Mouse (Mus musculus) brain, adult 2 months (tissue): ENCODE data around the gene Rpl36al.
"Not testable (repeated sequence)": the region's sequence is repeated elsewhere in the genome, so short reads cannot be mapped to it uniquely, and the experiment has no call there.

ENCODE experiments used
- DNase-seq: peaks from one replicate; pipeline ENCODE4 v3.0.0; 2011; ENCODE audit warnings: low read depth, low spot score

Rpl36al gene

DNA sequence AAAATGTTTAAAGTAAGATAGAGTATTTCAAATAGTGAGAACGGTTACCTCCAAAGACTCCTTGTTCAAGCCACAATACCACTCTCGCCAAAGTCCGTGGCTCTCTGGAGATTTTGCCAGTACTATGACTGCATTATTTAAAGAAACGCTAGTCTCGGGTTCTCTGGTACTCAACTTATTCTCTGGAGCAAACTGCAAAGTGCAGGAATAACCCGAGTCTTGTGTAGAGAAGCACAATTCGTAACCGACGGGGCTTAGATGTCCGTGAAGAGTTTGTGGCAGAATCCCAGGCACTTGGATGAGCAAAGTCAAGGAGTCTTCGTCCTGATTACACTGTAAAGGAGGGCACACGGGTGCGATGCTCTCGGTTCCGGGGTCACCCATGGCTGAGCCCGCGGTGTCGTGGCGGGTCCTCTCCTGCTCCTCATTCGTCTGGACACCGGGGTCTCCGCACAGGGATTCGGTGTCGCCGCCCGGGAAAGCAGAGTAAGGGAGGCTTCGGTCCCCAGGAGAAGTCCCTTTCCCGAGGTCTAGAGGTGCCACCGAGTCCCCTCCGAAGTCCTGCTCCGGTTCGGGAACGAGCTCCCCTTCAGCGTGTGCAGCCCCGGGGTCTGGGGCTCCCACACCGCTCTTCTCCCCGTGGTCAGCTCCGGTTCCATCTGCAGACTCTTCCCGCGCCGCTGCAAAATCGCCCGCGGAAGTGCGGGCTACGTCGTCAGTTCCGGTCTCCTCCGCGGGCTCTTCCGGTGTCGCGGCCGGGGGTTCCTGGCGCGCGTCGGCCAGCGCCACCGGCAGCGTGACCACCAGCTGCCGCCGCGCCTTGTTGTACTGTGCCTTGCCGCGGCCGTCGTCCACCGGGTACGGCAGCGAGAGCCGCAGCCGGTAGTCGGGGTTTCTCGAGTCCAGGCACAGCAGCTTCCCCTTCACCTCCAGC lies 12.8 kb upstream of the Rpl36al start, which contains the start of gene Gm49383:
Gm49383 (minus strand) TSS at position 661 of the 934 bp plus-strand sequence.
- peak; percentile 92 for DNase-seq

DNA sequence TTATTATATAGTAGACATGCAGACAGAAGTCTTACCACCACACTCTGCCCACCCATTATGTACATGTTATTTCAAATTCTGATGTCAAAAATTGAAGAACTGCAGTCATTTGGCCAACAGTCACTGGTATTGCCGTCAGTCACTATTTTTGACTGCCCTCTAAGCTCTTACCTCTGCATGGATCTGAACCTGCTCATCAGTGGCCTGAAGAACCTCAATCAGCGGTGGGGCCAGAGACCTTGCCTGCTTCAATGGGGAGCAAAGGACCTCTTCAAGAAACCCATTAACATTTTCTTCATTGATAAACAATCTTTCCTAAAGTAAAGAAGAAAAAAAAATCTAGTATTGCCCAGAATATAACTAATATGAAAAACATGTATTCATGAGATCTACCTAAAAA lies 8.8 kb upstream of the Rpl36al start:
- no peak for DNase-seq

GRCm38 (mm10) chr12:69191396-69191795 lies 7.5 kb upstream of the Rpl36al start:
- no peak for DNase-seq

- DNase-seq, result no peak
Observed at GRCm38 (mm10) chr12:69190522-69190921, 6.6 kb upstream of the Rpl36al start.

- DNase-seq, result no peak
Observed at GRCm38 (mm10) chr12:69190074-69190473, 6.2 kb upstream of the Rpl36al start.

DNA sequence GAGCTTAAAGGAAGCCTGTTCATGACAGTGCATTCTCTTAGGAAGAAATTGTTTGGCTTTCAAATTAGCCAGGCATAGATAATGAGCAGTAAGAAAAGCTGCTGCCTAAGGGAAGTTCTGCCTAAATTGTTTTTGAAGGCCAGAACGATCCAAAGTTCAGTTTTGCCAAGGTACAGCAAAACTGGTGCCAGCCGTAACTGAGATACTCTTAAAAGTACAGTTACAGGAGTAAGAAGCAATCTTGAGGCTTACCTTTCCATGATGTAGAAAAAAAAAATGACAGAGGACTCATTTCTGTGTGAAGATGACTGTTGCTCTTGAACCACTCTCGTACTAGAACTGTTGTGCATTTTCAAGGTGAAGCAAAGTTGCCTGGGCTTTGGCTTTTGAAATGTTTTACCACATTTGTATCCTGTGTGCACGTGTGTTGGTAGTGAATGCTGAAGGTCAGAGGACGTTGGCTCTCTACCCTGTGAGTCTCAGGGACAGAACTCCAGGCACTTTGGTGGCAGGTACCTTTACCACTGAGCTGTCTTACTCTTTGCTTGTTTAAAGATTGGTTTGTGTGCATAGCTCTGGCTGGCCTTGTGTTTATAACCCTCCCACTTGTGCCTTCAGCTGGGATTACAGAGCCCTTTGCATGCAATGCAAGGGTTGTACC lies 3.1 kb upstream of the Rpl36al start:
- no peak for DNase-seq

- DNase-seq, result no peak
Observed at GRCm38 (mm10) chr12:69185371-69185770, 1.5 kb upstream of the Rpl36al start.

GRCm38 (mm10) chr12:69184342-69185295 lies 736 bp upstream of the Rpl36al start:
- DNase-seq, result peak; percentile 65

DNA sequence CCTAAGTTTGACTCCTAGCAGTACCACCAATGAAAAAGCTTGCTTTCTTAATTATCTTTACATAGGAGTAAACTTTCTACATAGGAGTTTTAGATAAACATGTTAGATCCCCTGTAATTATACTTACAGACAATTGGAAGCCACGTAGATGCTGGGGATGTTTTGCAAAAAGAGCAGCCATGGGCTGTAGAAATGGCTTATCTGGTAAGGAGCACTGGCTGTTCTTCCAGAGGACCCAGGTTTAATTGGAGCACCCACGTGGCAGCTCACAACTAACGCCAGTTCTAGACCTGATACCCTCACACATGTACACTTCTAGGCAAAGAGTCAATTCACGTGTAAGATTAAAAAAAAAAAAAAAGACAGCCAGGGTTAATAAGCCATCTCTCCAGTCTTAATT lies 2.1 kb downstream of the Rpl36al start:
- DNase-seq, result no peak

DNA sequence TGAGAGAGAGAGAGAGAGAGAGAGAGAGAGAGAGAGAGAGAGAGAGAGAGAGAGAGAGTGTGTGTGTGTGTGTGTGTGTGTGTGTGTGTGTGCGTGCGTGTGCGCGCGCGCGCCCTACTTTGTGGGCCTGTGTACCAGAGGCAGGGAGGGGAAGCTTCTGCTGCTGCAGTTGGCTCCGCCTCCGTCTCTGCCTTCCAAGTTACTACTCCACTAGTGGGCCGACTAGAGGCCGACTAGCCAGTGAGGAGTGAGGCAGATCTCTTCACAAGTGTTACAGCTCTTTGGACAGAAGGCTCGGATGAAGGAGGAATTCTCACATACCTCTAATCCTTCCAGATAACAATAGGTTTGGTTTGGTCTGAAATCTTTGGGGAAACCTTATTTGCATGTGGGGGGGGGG lies 4.5 kb downstream of the Rpl36al start:
- no peak for DNase-seq

DNA sequence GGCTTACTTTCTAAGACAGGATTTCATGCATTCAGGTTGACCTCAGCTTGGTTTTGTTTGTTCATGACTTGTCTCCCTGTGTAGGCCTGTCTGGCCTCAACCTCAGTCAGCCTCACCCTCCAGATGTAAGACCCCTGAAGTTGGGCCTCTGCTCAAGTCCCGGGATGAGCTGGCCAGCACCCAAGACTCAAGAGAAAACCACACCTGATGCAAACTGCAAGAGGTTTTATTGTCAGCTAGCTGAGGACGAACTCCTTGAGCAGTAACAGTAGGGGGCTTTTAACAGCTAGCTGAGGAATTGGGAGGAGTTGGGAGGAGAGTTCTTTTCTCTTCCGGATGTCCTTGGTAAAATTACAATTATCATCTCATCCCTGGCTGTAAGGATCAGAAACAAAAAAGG lies 6.4 kb downstream of the Rpl36al start:
- no peak for DNase-seq

GRCm38 (mm10) chr12:69175975-69176374 lies 7.9 kb downstream of the Rpl36al start:
- no peak for DNase-seq

DNA sequence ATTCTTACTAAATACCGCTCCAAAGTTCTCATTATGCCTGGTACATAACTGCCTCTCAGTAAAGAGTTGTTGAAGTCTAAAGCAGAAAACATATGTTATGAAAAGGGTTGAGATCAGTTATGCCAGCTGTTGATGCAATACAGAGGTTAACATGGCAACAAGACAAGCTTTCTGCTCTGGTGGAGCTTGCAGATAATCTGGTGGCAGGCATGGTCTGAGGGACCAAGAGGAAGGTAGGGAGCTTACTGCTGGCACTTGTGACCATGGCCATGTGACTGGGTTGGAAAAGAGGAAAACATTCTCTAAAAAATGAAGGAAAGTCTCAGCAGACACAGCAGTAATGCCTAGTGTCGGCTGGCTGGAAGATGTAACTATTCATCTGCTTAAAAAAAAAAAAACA lies 12.6 kb downstream of the Rpl36al start:
- DNase-seq, result no peak

- DNase-seq, result peak; percentile 88
Observed at GRCm38 (mm10) chr12:69168461-69169106, 15.3 kb downstream of the Rpl36al start, which contains the start of gene Lrr1. TSS of gene Lrr1 (plus strand) at chr12:69168814.

- no peak for DNase-seq
Observed at GRCm38 (mm10) chr12:69167656-69168460, 16.0 kb downstream of the Rpl36al start.

- not testable (repeated sequence) for DNase-seq
Observed at GRCm38 (mm10) chr12:69166861-69167581, 16.9 kb downstream of the Rpl36al start.

- DNase-seq, result no peak
Observed at GRCm38 (mm10) chr12:69164904-69165303, 19.0 kb downstream of the Rpl36al start.

DNA sequence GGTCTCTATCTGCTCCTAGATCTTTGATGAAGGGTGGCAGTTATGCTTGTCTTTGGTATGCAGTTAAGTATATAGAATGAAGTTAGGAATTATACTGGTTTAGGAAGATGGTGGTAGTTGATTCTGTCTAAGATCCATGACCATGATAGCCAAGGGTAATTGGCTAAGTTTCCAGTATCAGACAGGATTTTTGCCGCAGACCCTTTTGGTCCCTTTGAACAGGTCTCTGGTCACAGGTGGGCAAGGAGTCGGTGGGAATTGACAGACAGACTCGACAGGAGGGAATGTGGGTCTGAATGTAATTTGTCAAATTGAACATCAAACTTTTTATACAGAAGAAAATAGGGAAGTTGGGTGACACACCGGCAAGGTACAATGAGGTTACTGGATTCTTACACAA lies 20.3 kb downstream of the Rpl36al start:
- not testable (repeated sequence) for DNase-seq

DNA sequence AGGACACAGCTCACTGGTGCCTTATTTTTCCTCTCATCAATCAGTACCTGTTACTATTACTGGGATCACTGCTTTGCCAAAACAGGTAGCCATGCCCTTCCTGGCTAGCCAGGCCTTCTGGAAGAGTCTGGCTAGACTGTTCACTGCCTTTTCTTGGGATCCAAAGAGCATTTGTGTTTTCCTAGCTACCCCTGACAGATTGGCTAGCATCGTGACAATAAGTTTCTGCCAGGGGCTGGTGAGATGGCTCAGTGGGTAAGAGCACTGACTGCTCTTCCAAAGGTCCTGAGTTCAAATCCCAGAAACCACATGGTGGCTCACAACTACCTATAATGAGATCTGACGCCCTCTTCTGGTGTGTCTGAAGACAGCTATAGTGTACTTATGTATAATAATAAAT lies 23.2 kb downstream of the Rpl36al start:
- DNase-seq, result not testable (repeated sequence)

- DNase-seq, result peak; percentile 76
Observed at GRCm38 (mm10) chr12:69159578-69159940, 24.3 kb downstream of the Rpl36al start.
